Mouse (Mus musculus) left cerebral cortex, postnatal 4 days (tissue): Measurements from ENCODE around the gene Cpne1. TPM values are rescaled to one million over a fixed set of nuclear protein-coding genes. Genes with fewer than 3 reads are reported as not detected.
"Not testable (repeated sequence)": the region's sequence is repeated elsewhere in the genome, so short reads cannot be mapped to it uniquely, and the experiment has no call there.

ENCODE experiments used
- DNase-seq: peaks from one replicate; pipeline ENCODE4 v3.0.0-alpha.2; 2022
- intact Hi-C: fragments of 180-260 bp; cut with DNase I; formaldehyde crosslinking; loops from one replicate; pipeline ENCODE4 v1.15.1; 2025
- total RNA-seq, 2 experiments: library from RNA; stranded (reverse); gene quantifications; 2 replicates each; pipeline ENCODE4 v1.2.3; 2021

Cpne1 gene
- 10 to 100 TPM; 14.2 to 18.4 TPM for total RNA-seq

- peak; percentile 95 for DNase-seq
- intact Hi-C loops, result no loop called here
Measured at GRCm38 (mm10) chr2:156111358-156112079, at the start of gene Cpne1, which contains the start of gene Rbm12. Gene Cpne1 (minus strand): TSS chr2:156111965. Gene Rbm12 (minus strand): TSS chr2:156111978.

DNA sequence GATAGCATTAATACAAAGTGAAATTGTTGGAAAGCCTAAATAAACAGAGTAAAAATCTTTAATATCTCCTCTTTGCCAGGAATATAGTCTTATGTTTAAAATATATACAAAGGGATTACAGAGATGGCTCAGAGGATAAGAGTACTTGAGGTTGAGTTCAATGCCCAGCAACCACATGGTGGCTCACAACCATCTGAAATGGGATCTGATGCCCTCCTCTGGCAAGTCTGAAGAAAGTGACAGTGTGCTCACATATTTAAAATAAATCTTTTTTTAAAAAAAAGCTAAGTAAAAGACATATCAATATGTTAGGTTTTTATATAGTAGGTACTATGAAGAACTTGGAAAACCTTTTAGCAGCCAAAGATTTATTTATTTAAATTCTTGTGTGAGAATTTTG, 39.8 kb upstream of the Cpne1 start:
- intact Hi-C loops, result no loop called here

GRCm38 (mm10) chr2:156147316-156147915, 35.7 kb upstream of the Cpne1 start:
- no peak for DNase-seq
- intact Hi-C loops, result no loop called here

More for the DNA sequence above, 39.8 kb upstream of the Cpne1 start:
- DNase-seq, result no peak

- intact Hi-C loops, result no loop called here
- DNase-seq, result no peak
Measured at GRCm38 (mm10) chr2:156146272-156146989, 34.7 kb upstream of the Cpne1 start.

- DNase-seq, result no peak
- intact Hi-C loops, result no loop called here
Measured at GRCm38 (mm10) chr2:156145486-156146130, 33.8 kb upstream of the Cpne1 start.

- intact Hi-C loops, result no loop called here
- DNase-seq, result peak; percentile 98
Measured at GRCm38 (mm10) chr2:156143953-156144724, 32.4 kb upstream of the Cpne1 start, which contains the start of the genes Romo1 and Nfs1. Gene Romo1 (plus strand): TSS chr2:156144039. Gene Nfs1 (minus strand): TSS chr2:156144186.

DNA sequence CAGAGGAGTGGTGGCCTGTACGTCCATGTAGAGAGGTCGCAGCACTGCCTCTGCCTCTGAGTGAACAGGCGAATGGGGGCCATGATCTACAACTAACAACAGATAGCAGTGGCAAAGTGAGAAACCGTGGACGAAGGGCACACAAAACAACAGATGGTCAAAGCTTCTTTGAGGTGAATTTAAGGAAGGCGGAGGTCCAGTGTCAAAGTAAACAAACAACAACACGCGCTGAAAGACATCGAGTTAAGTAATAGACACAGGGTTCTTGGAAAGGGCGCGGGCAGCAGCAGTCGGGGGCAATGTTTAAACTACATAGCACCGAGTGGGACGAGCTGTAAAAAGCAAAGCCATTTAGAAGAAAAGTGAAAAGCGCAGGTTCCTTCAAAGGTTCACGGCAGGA, 31.6 kb upstream of the Cpne1 start:
- DNase-seq, result no peak
- intact Hi-C loops, result no loop called here

DNA sequence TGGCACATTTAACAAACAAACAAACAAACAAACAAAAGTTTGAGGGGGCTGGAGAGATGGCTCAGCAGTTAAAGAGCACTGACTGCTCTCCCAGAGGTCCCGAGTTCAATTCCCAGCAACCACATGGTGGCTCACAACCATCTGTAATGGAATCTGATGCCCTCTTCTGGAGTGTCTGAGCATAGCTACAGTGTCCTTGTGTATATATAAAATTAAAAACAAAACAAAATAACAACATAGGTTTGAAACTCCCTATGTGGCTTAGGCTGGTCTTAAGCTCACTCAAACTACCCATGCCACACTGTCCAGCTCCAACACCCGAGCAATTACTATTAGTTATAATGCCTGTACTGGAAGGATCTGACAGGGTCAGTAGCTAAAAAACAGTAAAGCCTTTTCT, 31.1 kb upstream of the Cpne1 start:
- DNase-seq, result no peak
- intact Hi-C loops, result no loop called here

GRCm38 (mm10) chr2:156135695-156136094, 23.9 kb upstream of the Cpne1 start:
- intact Hi-C loops, result loop anchor here (10.0 kb wide), 1 partner anchor 171 kb away; no protein-coding TSS in a partner anchor
- no peak for DNase-seq

GRCm38 (mm10) chr2:156134161-156134560, 22.4 kb upstream of the Cpne1 start:
- intact Hi-C loops, result loop anchor here (10.0 kb wide), 1 partner anchor 169 kb away; no protein-coding TSS in a partner anchor
- DNase-seq, result no peak

GRCm38 (mm10) chr2:156126992-156127391, 15.2 kb upstream of the Cpne1 start, which contains the start of gene Gm28036:
Gene Gm28036 (minus strand): TSS chr2:156127092.
- DNase-seq, result no peak
- intact Hi-C loops, result no loop called here

DNA sequence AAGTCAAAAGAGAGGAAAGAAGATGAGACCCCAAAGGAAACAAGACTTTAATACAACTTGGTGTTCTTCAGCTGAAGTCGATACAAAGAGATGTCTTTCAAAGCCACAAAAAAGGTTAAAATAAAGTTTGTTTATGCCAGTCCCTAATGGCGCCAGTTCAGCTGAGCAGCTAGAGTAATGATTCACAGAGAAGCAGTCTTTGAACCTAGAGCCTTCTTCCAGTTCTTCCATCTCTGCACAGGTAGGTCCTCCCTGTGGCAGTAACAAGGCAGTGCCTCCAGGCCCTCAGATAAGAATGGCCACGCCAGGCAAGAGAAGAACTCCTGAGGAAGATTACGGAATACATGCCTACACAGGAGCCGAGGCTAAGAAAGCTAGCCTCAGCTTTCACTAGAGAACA, 12.0 kb upstream of the Cpne1 start:
- DNase-seq, result no peak
- intact Hi-C loops, result no loop called here

- no peak for DNase-seq
- intact Hi-C loops, result no loop called here
Measured at GRCm38 (mm10) chr2:156119566-156119965, 7.8 kb upstream of the Cpne1 start.

DNA sequence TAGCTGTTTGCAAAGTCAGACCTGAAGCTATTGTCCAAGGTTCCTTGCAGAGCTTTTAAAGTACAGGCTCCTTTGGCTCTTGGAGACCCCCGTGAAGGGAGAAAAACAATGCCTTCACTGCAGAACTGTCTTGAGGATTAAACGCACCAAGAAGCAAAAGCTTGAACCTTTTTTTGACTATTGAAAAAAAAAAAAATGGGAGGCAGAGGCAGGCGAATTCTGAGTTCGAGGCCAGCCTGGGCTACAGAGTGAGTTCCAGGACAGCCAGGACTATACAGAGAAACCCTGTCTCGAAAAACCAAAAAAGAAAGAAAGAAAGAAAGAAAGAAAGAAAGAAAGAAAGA, 287 bp upstream of the Cpne1 start:
- intact Hi-C loops, result not testable (repeated sequence)

DNA sequence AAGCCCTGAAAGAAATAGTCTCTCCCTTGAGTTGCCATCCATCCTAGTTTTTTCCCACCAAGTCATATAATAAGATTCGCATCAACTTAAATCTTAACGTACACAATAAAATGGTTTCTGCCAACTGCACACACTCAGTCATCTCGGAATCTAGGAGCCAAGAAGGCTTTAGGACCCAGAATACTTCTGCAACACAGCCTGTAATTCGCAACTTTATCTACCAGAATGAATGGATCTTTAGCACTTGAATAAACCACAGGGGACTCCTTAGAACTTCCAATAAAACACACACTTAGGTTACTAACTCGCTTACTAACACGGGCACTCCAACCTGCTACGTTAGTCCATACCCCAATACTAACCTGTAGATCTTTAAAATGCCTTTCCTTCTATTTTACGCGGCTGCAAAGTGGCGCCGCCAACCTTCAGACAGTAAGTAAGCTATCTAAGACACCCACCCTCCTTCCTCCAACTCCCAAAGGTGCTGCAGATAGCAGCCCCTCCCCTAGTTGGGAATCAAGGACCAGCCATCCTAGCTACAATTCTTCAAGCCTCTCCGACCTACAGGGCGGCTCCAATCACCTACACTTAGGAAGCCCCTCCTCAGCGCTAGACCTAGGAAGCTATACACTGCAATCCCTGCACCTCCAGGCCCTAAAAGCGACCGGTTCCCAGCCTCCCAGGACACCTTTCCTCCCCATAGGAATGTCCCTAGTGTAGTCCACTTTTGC, 973 bp downstream of the Cpne1 start:
- intact Hi-C loops, result no loop called here
- DNase-seq, result no peak

More for the DNA sequence above, 287 bp upstream of the Cpne1 start:
- DNase-seq, result not testable (repeated sequence)

DNA sequence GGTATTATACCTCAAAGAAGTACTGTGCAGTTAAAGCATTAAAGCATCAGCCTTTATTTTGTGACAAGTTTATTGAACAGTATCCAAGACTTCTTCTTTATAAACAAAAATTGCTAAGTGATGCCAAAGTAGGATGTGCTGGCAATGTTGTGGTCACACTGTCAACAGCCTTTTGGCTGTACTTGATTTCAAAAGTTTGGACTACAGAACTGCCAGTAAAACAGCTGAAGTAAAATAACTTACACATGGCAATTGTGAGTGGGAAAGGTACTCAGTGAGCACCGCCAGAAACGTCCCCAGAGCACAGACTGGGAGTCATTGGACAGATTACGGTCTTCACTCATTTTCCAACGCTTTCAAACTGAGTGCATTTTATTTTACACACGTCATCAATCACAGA, 19.8 kb downstream of the Cpne1 start:
- intact Hi-C loops, result no loop called here
- no peak for DNase-seq

GRCm38 (mm10) chr2:156089799-156090198, 22.0 kb downstream of the Cpne1 start:
- intact Hi-C loops, result no loop called here
- DNase-seq, result no peak

DNA sequence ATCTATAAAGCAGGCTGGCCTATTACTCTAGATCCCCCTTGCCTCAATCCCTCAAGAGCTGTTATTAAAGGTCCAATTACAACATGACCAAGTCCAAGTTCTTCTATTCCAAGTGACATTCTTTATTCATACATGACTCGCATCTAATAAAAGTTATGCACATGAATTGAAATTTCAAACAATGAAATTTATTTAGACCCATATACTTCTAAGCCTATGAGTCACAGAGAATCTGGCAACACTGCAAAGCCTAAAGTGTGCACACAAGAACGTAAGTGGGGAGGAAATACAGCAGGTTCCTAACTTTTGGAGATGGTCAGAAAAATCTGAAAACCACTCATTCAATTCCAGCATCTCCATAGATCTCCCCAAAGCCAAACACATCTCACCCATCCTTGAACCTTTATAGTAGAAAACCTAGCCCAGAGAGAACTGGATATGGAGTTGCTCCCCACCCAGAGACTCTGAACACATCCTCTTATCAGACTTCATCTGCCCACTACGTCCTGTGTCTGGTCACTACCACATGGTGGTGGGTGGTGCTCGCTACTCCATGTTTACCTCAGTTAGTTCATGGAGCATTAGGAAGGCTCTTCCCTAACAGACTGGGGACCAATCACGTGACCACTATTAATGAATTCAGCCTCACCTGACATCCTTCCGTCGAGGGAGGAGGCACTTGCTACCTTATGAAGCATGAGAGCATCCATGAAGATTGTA, 24.2 kb downstream of the Cpne1 start:
- DNase-seq, result no peak
- intact Hi-C loops, result no loop called here

DNA sequence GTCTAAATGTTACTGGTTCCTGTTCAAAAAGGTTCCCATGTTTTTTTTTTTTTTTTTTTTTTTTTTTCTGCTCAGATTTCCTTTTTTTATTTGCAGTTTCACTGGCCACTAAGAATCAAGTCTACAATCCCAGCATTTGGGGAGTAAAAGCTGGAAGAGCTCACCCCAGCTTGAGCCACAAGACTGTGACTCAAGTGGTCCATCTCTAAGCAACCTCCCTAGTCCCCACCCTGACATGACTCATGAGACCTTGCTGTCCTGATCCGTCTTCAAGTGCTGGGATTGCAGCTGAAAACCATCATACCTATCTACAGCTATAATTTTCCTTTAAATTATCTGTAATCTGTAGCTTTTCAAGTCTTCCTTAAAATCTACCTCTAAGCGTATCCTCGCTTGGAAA, 27.2 kb downstream of the Cpne1 start:
- no peak for DNase-seq
- intact Hi-C loops, result no loop called here
